ENCODE assay signal across 11 mouse cellular contexts in the genomic region with DNA sequence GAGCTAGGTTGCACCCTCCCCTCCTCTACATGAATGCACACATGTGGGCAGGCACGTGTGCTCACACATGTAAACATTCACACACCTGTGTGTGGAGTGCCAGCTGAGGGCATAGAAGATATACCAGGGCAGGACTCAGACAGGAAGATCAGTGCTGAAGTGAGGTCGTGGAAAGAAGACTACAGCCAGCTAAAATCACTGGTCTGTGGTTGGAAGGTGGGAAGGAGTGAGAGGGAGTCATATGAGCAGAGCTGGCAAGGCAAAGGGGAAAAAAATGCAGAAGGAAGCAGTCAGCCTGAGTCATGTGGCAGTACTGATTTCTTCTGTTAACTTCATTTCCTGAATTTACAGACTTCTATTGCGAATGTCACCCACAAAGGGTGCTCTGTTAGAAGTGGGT. TPM values are rescaled to one million over a fixed set of nuclear protein-coding genes. Genes with fewer than 3 reads are reported as not detected.
A peak's percentile ranks its signal among the peaks of the same experiment; 100 is the strongest.
DNase-seq lines count a peak whose midpoint lies in the region; ATAC-seq lines count a peak whose summit lies in the region.
"Had no signal": no experiment of that assay in that cellular context is flagged by ENCODE, and none has a peak within 500 bp of the region (broad histone marks: within the 10 kb centered on the region; RNA-seq: fewer than 3 reads in every experiment).

No protein-coding gene starts in this region.

- no peak for ATAC-seq in heart, embryonic 15.5 days (replicated peaks; ENCODE audit: insufficient number of reproducible peaks, insufficient read depth, low FRiP score, low read depth)

- H3K36me3 ChIP-seq in heart, embryonic 15.5 days: no peaks in the 10 kb centered on the region
- H3K36me3 ChIP-seq in heart, embryonic 10.5 days: no peaks in the 10 kb centered on the region
- H3K36me3 ChIP-seq in macrophage (ENCODE audit: inconsistent target): no peaks in the 10 kb centered on the region
- H3K36me3 ChIP-seq: G1E; hindbrain, embryonic 15.5 days had no signal

- no peak overlapping the region for H3K9ac ChIP-seq in heart, embryonic 15.5 days
- H3K9ac ChIP-seq: hindbrain, embryonic 15.5 days had no signal

- no peak for DNase-seq in heart, embryonic 10.5 days (ENCODE audit: low spot score)
- peak; percentile 66 for DNase-seq in A20 (ENCODE audit: low read depth, low spot score)
- DNase-seq in brain, adult 2 months (ENCODE audit: low read depth, low spot score): peak; percentile 53
- DNase-seq in layer of hippocampus, postnatal 36 days: no peak
- DNase-seq in right cerebral cortex, postnatal 14 days: no peak
- no peak for DNase-seq in layer of hippocampus, postnatal 10 days (ENCODE audit: low spot score in 2 of 2)
- DNase-seq: thymus, adult 2 months had no signal

- H3K27ac ChIP-seq in heart, embryonic 15.5 days: 0 out of 2 replicates have a peak overlapping the region, but pooled peaks have one; percentile 6
- H3K27ac ChIP-seq in heart, embryonic 10.5 days: no peak overlapping the region
- H3K27ac ChIP-seq in macrophage: peak overlapping the region; percentile 99
- H3K27ac ChIP-seq: hindbrain, embryonic 15.5 days had no signal

- H3K79me2 ChIP-seq in macrophage (ENCODE audit: inconsistent target): no peaks in the 10 kb centered on the region; the same call in 1 of the 2 replicates

- no peak overlapping the region for H3K4me3 ChIP-seq in heart, embryonic 15.5 days
- no peak overlapping the region for H3K4me3 ChIP-seq in heart, embryonic 10.5 days
- no peak overlapping the region for H3K4me3 ChIP-seq in macrophage (ENCODE audit: inconsistent target)
- H3K4me3 ChIP-seq: hindbrain, embryonic 15.5 days had no signal

- no peak overlapping the region for H3K4me2 ChIP-seq in heart, embryonic 15.5 days
- H3K4me2 ChIP-seq: hindbrain, embryonic 15.5 days had no signal

- no peaks in the 10 kb centered on the region for H3K9me3 ChIP-seq in heart, embryonic 15.5 days (replicated peaks)
- H3K9me3 ChIP-seq in heart, embryonic 10.5 days: no peaks in the 10 kb centered on the region
- H3K9me3 ChIP-seq: G1E; hindbrain, embryonic 15.5 days had no signal

- 42% methylated on average over 3 of the region's 3 CpGs for WGBS in heart, embryonic 15.5 days
- 56% methylated on average over 3 of the region's 3 CpGs for WGBS in heart, embryonic 10.5 days
- whole genome bisulfite sequencing in macrophage (ENCODE audit: missing documents): 0% methylated on average over 3 of the region's 3 CpGs

- H3K27me3 ChIP-seq in heart, embryonic 15.5 days: no peaks in the 10 kb centered on the region
- no peaks in the 10 kb centered on the region for H3K27me3 ChIP-seq in heart, embryonic 10.5 days (ENCODE audit: insufficient read depth, poor library complexity, severe bottlenecking)
- H3K27me3 ChIP-seq: hindbrain, embryonic 15.5 days had no signal

- H3K4me1 ChIP-seq in heart, embryonic 15.5 days (replicated peaks): no peaks in the 10 kb centered on the region; the same call in 1 of the 2 replicates
- H3K4me1 ChIP-seq in heart, embryonic 10.5 days: 0 out of 2 replicates have a peak, but pooled peaks cover 3% of the 10 kb centered on the region
- H3K4me1 ChIP-seq: hindbrain, embryonic 15.5 days had no signal

RNA-seq across cellular contexts. Expression of a gene that starts 16.7 kb away (rescaled TPM):
- 501 and 616 TPM in 2 replicates for polyA plus RNA-seq in heart, embryonic 15.5 days (2015; fragmentation: Nextera tagmentation; extraction: Ambion mirVana)
- 664 and 694 TPM in 2 replicates for polyA plus RNA-seq in heart, embryonic 10.5 days (2016; fragmentation: Nextera tagmentation; extraction: Ambion mirVana)
- 100 to 1,000 TPM in 24 of 26 experiments, 10 to 100 TPM in 2; 83.3 to 459 (median 260) TPM for total RNA-seq in macrophage (2018; cell fraction: chromatin; rRNA removed)
- 1,000 to 10,000 TPM; 1,790 to 2,654 (median 2,221) TPM for total RNA-seq in macrophage (2018; cell fraction: cytosol; rRNA removed)
- total RNA-seq in macrophage (2018; cell fraction: nucleus; rRNA removed): 1,000 to 10,000 TPM in 2 of 26 experiments, 100 to 1,000 TPM in 24; 276 to 1,128 (median 644) TPM
- polyA plus RNA-seq in macrophage (2018): 1,138 to 1,978 TPM (median 1,711 TPM) in 3 replicates
- total RNA-seq in layer of hippocampus, postnatal 36 days (2021): 100 to 1,000 TPM; 372 to 396 TPM
- 100 to 1,000 TPM; 537 to 556 TPM for total RNA-seq in layer of hippocampus, postnatal 10 days (2021)

RNA-seq across cellular contexts. Expression of a gene that starts 17.2 kb away (rescaled TPM):
- 850 and 967 TPM in 2 replicates for polyA plus RNA-seq in heart, embryonic 15.5 days (2015; fragmentation: Nextera tagmentation; extraction: Ambion mirVana)
- 1,191 and 1,224 TPM in 2 replicates for polyA plus RNA-seq in heart, embryonic 10.5 days (2016; fragmentation: Nextera tagmentation; extraction: Ambion mirVana)
- total RNA-seq in macrophage (2018; cell fraction: chromatin; rRNA removed): 100 to 1,000 TPM in 24 of 26 experiments, 10 to 100 TPM in 2; 89.0 to 603 (median 253) TPM
- total RNA-seq in macrophage (2018; cell fraction: cytosol; rRNA removed): 1,000 to 10,000 TPM in 13 of 26 experiments, 100 to 1,000 TPM in 13; 721 to 1,615 (median 996) TPM
- total RNA-seq in macrophage (2018; cell fraction: nucleus; rRNA removed): 100 to 1,000 TPM in 25 of 26 experiments, 10 to 100 TPM in 1; 85.1 to 546 (median 313) TPM
- polyA plus RNA-seq in macrophage (2018): 1,330 to 1,969 TPM (median 1,907 TPM) in 3 replicates
- total RNA-seq in layer of hippocampus, postnatal 36 days (2021): 100 to 1,000 TPM; 148 to 168 TPM
- 100 to 1,000 TPM; 174 to 189 TPM for total RNA-seq in layer of hippocampus, postnatal 10 days (2021)

RNA-seq across cellular contexts. Expression of a gene that starts 40.1 kb away (rescaled TPM):
- 33.9 and 34.1 TPM in 2 replicates for polyA plus RNA-seq in heart, embryonic 15.5 days (2015; fragmentation: Nextera tagmentation; extraction: Ambion mirVana)
- polyA plus RNA-seq in heart, embryonic 10.5 days (2016; fragmentation: Nextera tagmentation; extraction: Ambion mirVana): 33.6 and 37.0 TPM in 2 replicates
- 1 to 10 TPM in 8 of 26 experiments, under 1 TPM in 7, not detected in 11; 0.34 to 3.6 (median 1.5) TPM for total RNA-seq in macrophage (2018; cell fraction: chromatin; rRNA removed)
- 10 to 100 TPM in 1 of 26 experiments, 1 to 10 TPM in 25; 4.2 to 10.0 (median 6.3) TPM for total RNA-seq in macrophage (2018; cell fraction: cytosol; rRNA removed)
- total RNA-seq in macrophage (2018; cell fraction: nucleus; rRNA removed): 1 to 10 TPM in 19 of 26 experiments, under 1 TPM in 6, not detected in 1; 0.50 to 8.3 (median 1.7) TPM
- polyA plus RNA-seq in macrophage (2018): 5.1 to 10.4 TPM (median 9.4 TPM) in 3 replicates
- total RNA-seq in layer of hippocampus, postnatal 36 days (2021): 10 to 100 TPM; 16.1 to 18.3 TPM
- 10 to 100 TPM; 17.3 to 20.7 TPM for total RNA-seq in layer of hippocampus, postnatal 10 days (2021)

RNA-seq across cellular contexts. Expression of a gene that starts 40.2 kb away (rescaled TPM):
- 13.2 and 18.0 TPM in 2 replicates for polyA plus RNA-seq in heart, embryonic 15.5 days (2015; fragmentation: Nextera tagmentation; extraction: Ambion mirVana)
- 21.2 and 23.2 TPM in 2 replicates for polyA plus RNA-seq in heart, embryonic 10.5 days (2016; fragmentation: Nextera tagmentation; extraction: Ambion mirVana)
- total RNA-seq in macrophage (2018; cell fraction: chromatin; rRNA removed): 100 to 1,000 TPM in 1 of 26 experiments, 10 to 100 TPM in 25; 30.6 to 103 (median 65.3) TPM
- total RNA-seq in macrophage (2018; cell fraction: cytosol; rRNA removed): 10 to 100 TPM in 22 of 26 experiments, 1 to 10 TPM in 4; 8.1 to 23.9 (median 12.8) TPM
- 10 to 100 TPM; 26.0 to 80.4 (median 57.5) TPM for total RNA-seq in macrophage (2018; cell fraction: nucleus; rRNA removed)
- 7.9 to 32.9 TPM (median 10.8 TPM) in 3 replicates for polyA plus RNA-seq in macrophage (2018)
- total RNA-seq in layer of hippocampus, postnatal 36 days (2021): 1 to 10 TPM; 2.8 to 5.3 TPM
- 1 to 10 TPM; 2.7 to 3.2 TPM for total RNA-seq in layer of hippocampus, postnatal 10 days (2021)

RNA-seq across cellular contexts. Expression of a gene that starts 40.4 kb away (rescaled TPM):
- polyA plus RNA-seq in heart, embryonic 15.5 days (2015; fragmentation: Nextera tagmentation; extraction: Ambion mirVana): 68.6 and 75.0 TPM in 2 replicates
- 130 and 174 TPM in 2 replicates for polyA plus RNA-seq in heart, embryonic 10.5 days (2016; fragmentation: Nextera tagmentation; extraction: Ambion mirVana)
- 10 to 100 TPM; 17.0 to 96.4 (median 46.6) TPM for total RNA-seq in macrophage (2018; cell fraction: chromatin; rRNA removed)
- 10 to 100 TPM; 12.1 to 32.1 (median 23.4) TPM for total RNA-seq in macrophage (2018; cell fraction: cytosol; rRNA removed)
- 10 to 100 TPM; 13.4 to 98.4 (median 25.1) TPM for total RNA-seq in macrophage (2018; cell fraction: nucleus; rRNA removed)
- 25.6 to 55.5 TPM (median 47.9 TPM) in 3 replicates for polyA plus RNA-seq in macrophage (2018)
- total RNA-seq in layer of hippocampus, postnatal 36 days (2021): 10 to 100 TPM; 34.5 to 35.9 TPM
- 10 to 100 TPM; 74.0 to 74.6 TPM for total RNA-seq in layer of hippocampus, postnatal 10 days (2021)

Comparison
In these comparisons a context has a peak if more than half of its experiments do, and no peak if none do; other contexts are left out.
1. DNase-seq: peak in A20 (single experiment) and brain, adult 2 months (single experiment); none in heart, embryonic 10.5 days (single experiment), layer of hippocampus, postnatal 36 days (0 of 2), right cerebral cortex, postnatal 14 days (single experiment) and layer of hippocampus, postnatal 10 days (0 of 2).